Mouse (Mus musculus) intestine, embryonic 15.5 days (tissue): ENCODE results near the gene Prr23a2. TPM values are rescaled to one million over a fixed set of nuclear protein-coding genes. Genes with fewer than 3 reads are reported as not detected.
A peak's percentile ranks its signal among the peaks of the same experiment; 100 is the strongest.
"Not testable (repeated sequence)": the region's sequence is repeated elsewhere in the genome, so short reads cannot be mapped to it uniquely, and the experiment has no call there.

Source experiments
- ATAC-seq: fragments of 200-750 bp; cut with Nextera tagmentation; 2 replicates; pipeline ENCODE4 v1.8.0; 2017; ENCODE audit warnings: moderate TSS enrichment, moderate library complexity
- H3K27ac ChIP-seq: fragments of 300-500 bp; sonication (generic); 2 replicates; pipeline ENCODE4 v1.5.1; 2015; ENCODE audit warnings: mild to moderate bottlenecking, inconsistent platforms
- H3K27me3 ChIP-seq: fragments of 300-500 bp; sonication (generic); replicated peaks from 2 replicates; pipeline ENCODE4 v1.6.1; 2015; ENCODE audit warnings: inconsistent platforms
- H3K36me3 ChIP-seq: fragments of 300-500 bp; sonication (generic); 2 replicates; pipeline ENCODE4 v1.6.1; 2015; ENCODE audit warnings: inconsistent platforms
- H3K4me1 ChIP-seq: fragments of 300-500 bp; sonication (generic); replicated peaks from 2 replicates; pipeline ENCODE4 v1.6.1; 2015; ENCODE audit warnings: inconsistent platforms
- H3K4me2 ChIP-seq: fragments of 300-500 bp; sonication (generic); replicated peaks from 2 replicates; pipeline ENCODE4 v1.6.1; 2015; ENCODE audit warnings: mild to moderate bottlenecking, inconsistent platforms
- H3K4me3 ChIP-seq: fragments of 300-500 bp; sonication (generic); replicated peaks from 2 replicates; pipeline ENCODE4 v1.5.1; 2015; ENCODE audit warnings: inconsistent platforms
- H3K9ac ChIP-seq: fragments of 300-500 bp; sonication (generic); 2 replicates; pipeline ENCODE4 v1.6.1; 2015; ENCODE audit warnings: inconsistent platforms
- H3K9me3 ChIP-seq: fragments of 300-500 bp; sonication (generic); 2 replicates; pipeline ENCODE4 v1.6.1; 2016; ENCODE audit warnings: inconsistent platforms
- WGBS: fragments of 180-500 bp; shearing (Covaris S2); methylation state at CpG from one replicate; pipeline ENCODE4 v1.1.7; 2015; 5-methylcytosine and 5-hydroxymethylcytosine counted together
- polyA plus RNA-seq: library from polyadenylated mRNA; unstranded; fragments of >200 nt; fragmentation: Nextera tagmentation; extraction: Ambion mirVana; gene quantifications from 2 replicates; pipeline ENCODE4 v1.2.1, GENCODE M21; 2015

The Prr23a2 gene
- not detected in 2 replicates for polyA plus RNA-seq

DNA sequence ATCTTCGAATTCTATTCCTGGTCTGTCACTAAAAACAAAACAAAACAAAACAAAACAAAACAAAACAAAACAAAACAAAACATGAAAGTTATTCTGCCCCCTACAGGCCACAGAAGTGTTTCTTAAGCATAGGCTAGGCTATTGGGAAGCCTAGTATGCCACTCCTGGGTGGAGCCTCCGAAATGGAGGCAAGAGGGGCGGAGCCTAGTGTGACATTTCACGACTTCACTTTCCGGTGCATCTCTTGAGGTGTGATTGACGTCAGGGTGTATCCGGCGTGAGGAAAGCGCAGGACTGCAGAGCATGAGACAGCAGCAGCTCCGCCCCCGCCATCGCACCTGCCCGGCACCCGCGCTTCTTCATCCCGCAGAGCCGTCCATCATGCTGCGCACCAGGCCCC is at the start of gene Prr23a2:
Gene Prr23a2 (plus strand): TSS at position 285 of the 400 bp plus-strand sequence.
- 72% methylated on average over 18 of the region's 18 CpGs for whole genome bisulfite sequencing
- Histone ChIP-seq H3K4me1 (no peaks in the 10 kb centered on the region), H3K9ac (no peak within 1 kb of the TSS), H3K36me3 (no peaks in the 10 kb centered on the region), H3K4me2 (no peak within 1 kb of the TSS), H3K9me3 (no peaks in the 10 kb centered on the region), H3K27ac (no peak within 1 kb of the TSS), H3K27me3 (no peaks in the 10 kb centered on the region), H3K4me3 (no peak within 1 kb of the TSS)
- no peak for ATAC-seq

DNA sequence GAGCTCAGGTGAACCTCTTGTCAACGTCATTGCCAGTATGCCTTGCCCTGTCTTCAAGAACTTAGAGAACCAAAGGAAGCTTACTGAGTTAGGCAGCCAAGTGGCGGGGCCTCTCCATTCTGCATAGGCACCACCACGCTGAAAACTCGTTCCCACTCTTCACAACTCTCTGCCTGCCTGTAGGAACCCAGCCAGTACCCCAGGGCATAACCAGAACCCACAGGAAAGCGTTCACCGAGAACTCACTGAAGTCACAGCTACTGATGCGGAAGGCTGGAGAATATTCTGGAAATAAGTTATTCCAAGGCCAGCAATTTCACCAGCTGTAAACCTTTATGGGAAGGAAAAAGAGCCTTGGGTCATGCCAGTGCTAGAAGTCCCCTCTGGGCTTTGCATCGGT is 48.7 kb upstream of the Prr23a2 start:
- H3K36me3 ChIP-seq = no peaks in the 10 kb centered on the region
- H3K27me3 ChIP-seq = no peaks in the 10 kb centered on the region
- H3K4me2 ChIP-seq = no peak overlapping the region
- no peak overlapping the region for H3K4me3 ChIP-seq
- ATAC-seq = no peak
- H3K9ac ChIP-seq = no peak overlapping the region
- H3K4me1 ChIP-seq = no peaks in the 10 kb centered on the region
- 88% methylated on average over 8 of the region's 8 CpGs for WGBS
- no peaks in the 10 kb centered on the region for H3K9me3 ChIP-seq
- no peak overlapping the region for H3K27ac ChIP-seq

DNA sequence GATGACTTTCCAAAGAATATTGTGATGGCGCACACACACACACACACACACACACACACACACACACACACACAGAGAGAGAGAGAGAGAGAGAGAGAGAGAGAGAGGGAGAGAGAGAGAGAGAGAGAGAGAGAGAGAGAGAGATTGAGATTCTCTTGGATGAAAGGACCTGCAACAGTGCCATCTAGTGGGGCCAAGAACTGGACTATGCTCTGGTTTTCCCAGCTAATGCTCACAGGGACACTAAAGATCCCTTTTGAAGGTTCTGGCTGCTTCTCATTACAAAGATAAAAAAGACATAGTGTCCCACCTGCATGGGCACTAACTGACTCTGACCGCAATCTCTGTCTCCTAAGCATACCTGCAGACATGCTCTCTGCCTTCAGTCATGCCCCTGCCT is 46.8 kb upstream of the Prr23a2 start:
- H3K4me3 ChIP-seq, H3K27me3 ChIP-seq, H3K9ac ChIP-seq, H3K36me3 ChIP-seq, ATAC-seq, H3K9me3 ChIP-seq, H3K4me1 ChIP-seq, H3K4me2 ChIP-seq, H3K27ac ChIP-seq: not testable (repeated sequence)
- 57% methylated on average over 2 of the region's 2 CpGs for WGBS

DNA sequence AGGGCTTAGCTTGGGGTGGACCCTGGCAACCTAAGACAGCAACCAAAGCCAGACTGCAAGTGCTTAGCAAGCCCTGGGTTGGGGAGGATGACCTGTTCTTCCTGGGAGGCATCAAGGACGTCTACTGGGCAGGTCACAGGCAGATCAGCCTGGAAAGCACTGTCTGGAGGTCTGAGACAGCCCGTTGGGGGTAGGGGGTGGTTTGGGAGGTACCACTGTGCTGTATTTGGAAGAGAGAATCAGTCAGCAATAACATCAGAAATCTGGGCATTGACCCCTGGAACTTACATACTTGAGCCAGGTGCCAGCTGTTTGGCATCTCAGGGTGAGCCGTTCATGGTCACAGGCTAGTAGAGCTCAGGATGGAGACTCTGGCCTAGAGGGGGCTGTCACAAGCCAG is 40.2 kb upstream of the Prr23a2 start:
- H3K27me3 ChIP-seq = no peaks in the 10 kb centered on the region
- no peak overlapping the region for H3K4me3 ChIP-seq
- no peaks in the 10 kb centered on the region for H3K4me1 ChIP-seq
- no peak for ATAC-seq
- H3K4me2 ChIP-seq = no peak overlapping the region
- no peak overlapping the region for H3K27ac ChIP-seq
- H3K9ac ChIP-seq = no peak overlapping the region
- no peaks in the 10 kb centered on the region for H3K9me3 ChIP-seq
- no peaks in the 10 kb centered on the region for H3K36me3 ChIP-seq
- 69% methylated on average over 3 of the region's 3 CpGs for WGBS

DNA sequence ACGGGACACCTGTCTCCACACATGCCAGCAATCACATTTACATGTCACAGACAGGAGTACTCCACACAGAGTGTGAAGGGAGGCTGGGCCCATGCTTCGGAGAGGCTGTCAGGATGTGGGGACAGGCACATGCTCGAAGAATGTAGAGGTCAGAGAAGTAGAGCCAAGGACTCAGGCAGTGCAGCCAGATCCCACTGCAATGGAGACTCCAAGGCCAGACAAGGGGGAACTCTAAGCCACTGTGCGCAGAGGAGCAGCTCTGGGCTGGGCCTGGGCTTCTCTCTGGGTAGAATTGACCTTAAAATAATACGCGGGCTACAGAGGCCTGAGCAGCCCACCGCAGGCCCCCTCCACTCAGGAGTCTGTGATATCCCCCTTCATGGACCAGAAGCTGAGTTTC is 38.7 kb upstream of the Prr23a2 start:
- Histone ChIP-seq H3K4me2 (no peak overlapping the region), H3K27me3 (no peaks in the 10 kb centered on the region), H3K27ac (no peak overlapping the region), H3K4me3 (no peak overlapping the region), H3K36me3 (no peaks in the 10 kb centered on the region), H3K9ac (no peak overlapping the region), H3K4me1 (no peaks in the 10 kb centered on the region), H3K9me3 (no peaks in the 10 kb centered on the region)
- WGBS = 79% methylated on average over 7 of the region's 7 CpGs
- no peak for ATAC-seq

DNA sequence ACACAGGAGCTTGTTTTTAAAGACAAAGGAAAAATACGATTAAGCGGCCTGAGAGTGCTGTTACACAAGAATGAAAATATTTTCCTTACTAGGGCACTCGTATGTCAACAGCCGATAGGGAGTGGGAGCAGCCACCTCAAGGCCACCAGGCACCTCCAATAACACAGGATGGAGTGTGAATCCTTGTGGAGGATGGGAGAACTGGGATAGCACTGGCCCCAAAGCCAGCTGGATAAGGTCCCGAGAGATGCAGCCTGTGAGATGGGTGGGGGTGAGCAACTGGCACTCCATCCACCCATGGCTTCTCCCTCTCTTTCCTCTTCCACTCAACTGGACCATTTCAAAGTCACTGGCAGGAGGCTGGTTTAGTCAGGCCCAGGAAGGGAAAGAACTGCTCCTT is 37.3 kb upstream of the Prr23a2 start:
- Histone ChIP-seq H3K36me3 (no peaks in the 10 kb centered on the region), H3K9ac (no peak overlapping the region), H3K4me2 (no peak overlapping the region), H3K4me1 (no peaks in the 10 kb centered on the region), H3K9me3 (no peaks in the 10 kb centered on the region), H3K27ac (no peak overlapping the region), H3K27me3 (no peaks in the 10 kb centered on the region), H3K4me3 (no peak overlapping the region)
- 75% methylated on average over 5 of the region's 5 CpGs for WGBS
- ATAC-seq = no peak

GRCm38 (mm10) chr9:98819481-98819880 is 36.8 kb upstream of the Prr23a2 start:
- no peaks in the 10 kb centered on the region for H3K36me3 ChIP-seq
- H3K4me3 ChIP-seq = no peak overlapping the region
- H3K27me3 ChIP-seq = no peaks in the 10 kb centered on the region
- no peaks in the 10 kb centered on the region for H3K9me3 ChIP-seq
- H3K9ac ChIP-seq = no peak overlapping the region
- no peaks in the 10 kb centered on the region for H3K4me1 ChIP-seq
- H3K27ac ChIP-seq = no peak overlapping the region
- WGBS = 86% methylated on average over 2 of the region's 2 CpGs
- no peak for ATAC-seq
- no peak overlapping the region for H3K4me2 ChIP-seq

DNA sequence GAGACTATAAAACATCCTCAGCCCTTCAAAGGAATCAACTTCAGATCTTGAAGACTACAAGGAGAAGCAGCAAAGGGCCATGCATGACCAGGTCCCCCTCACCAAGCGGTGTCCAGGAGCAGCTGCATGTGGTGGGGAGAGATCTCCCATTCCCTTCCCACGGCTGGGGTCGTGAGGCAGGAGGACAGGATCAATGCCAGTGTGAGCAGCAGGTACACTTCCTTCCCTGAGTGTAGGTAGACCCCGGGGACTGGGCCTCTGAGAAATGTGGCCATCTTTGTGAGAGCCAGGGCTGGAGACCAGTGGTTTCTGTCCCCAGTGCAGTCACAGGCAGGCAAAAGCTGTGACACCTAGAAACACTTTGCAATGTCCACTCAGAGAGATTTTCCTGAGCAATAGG is 35.8 kb upstream of the Prr23a2 start:
- 88% methylated on average over 4 of the region's 4 CpGs for WGBS
- H3K36me3 ChIP-seq = no peaks in the 10 kb centered on the region
- H3K4me1 ChIP-seq = no peaks in the 10 kb centered on the region
- H3K27ac ChIP-seq = no peak overlapping the region
- no peak overlapping the region for H3K4me3 ChIP-seq
- no peaks in the 10 kb centered on the region for H3K27me3 ChIP-seq
- H3K9ac ChIP-seq = no peak overlapping the region
- ATAC-seq = no peak
- no peaks in the 10 kb centered on the region for H3K9me3 ChIP-seq
- H3K4me2 ChIP-seq = no peak overlapping the region

GRCm38 (mm10) chr9:98821067-98821466 is 35.2 kb upstream of the Prr23a2 start:
- no peak overlapping the region for H3K4me3 ChIP-seq
- no peaks in the 10 kb centered on the region for H3K27me3 ChIP-seq
- no peak overlapping the region for H3K4me2 ChIP-seq
- ATAC-seq = no peak
- H3K27ac ChIP-seq = no peak overlapping the region
- H3K4me1 ChIP-seq = no peaks in the 10 kb centered on the region
- H3K9ac ChIP-seq = no peak overlapping the region
- no peaks in the 10 kb centered on the region for H3K9me3 ChIP-seq
- no peaks in the 10 kb centered on the region for H3K36me3 ChIP-seq

DNA sequence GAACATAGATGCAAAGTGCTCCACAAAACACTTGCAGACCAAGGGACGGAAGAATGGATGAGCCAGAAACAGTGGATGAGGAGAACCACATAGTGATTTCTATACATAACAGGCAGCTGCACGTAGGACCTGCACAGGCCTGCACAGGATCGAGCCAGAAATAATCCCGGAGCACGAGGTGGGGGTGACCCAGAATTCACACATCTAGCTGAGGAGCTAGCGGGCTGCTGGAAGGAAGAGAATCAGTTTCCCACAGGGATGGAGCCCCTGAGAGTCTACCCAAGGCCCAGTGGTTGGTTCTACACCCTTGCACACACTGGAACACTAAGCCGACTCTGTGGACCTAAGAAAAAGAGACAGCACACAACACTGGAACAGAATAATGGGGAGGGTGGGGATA is 32.5 kb upstream of the Prr23a2 start:
- no peaks in the 10 kb centered on the region for H3K4me1 ChIP-seq
- ATAC-seq = no peak
- no peaks in the 10 kb centered on the region for H3K27me3 ChIP-seq
- H3K9me3 ChIP-seq = no peaks in the 10 kb centered on the region
- 91% methylated on average over 7 of the region's 7 CpGs for WGBS
- no peak overlapping the region for H3K4me2 ChIP-seq
- no peaks in the 10 kb centered on the region for H3K36me3 ChIP-seq
- H3K9ac ChIP-seq = no peak overlapping the region
- H3K27ac ChIP-seq = no peak overlapping the region
- H3K4me3 ChIP-seq = no peak overlapping the region

GRCm38 (mm10) chr9:98829508-98829907 is 26.8 kb upstream of the Prr23a2 start:
- no peaks in the 10 kb centered on the region for H3K4me1 ChIP-seq
- H3K27me3 ChIP-seq = no peaks in the 10 kb centered on the region
- no peak for ATAC-seq

GRCm38 (mm10) chr9:98837537-98838074 is 18.7 kb upstream of the Prr23a2 start:
- no peak overlapping the region for H3K4me2 ChIP-seq
- no peaks in the 10 kb centered on the region for H3K4me1 ChIP-seq
- ATAC-seq = no peak
- H3K27me3 ChIP-seq = no peaks in the 10 kb centered on the region
- 72% methylated on average over 7 of the region's 7 CpGs for WGBS
- H3K9me3 ChIP-seq = no peaks in the 10 kb centered on the region
- H3K4me3 ChIP-seq = no peak overlapping the region
- no peaks in the 10 kb centered on the region for H3K36me3 ChIP-seq
- no peak overlapping the region for H3K9ac ChIP-seq
- no peak overlapping the region for H3K27ac ChIP-seq

More at GRCm38 (mm10) chr9:98829508-98829907, 26.8 kb upstream of the Prr23a2 start:
- no peak overlapping the region for H3K4me2 ChIP-seq
- no peak overlapping the region for H3K4me3 ChIP-seq
- no peaks in the 10 kb centered on the region for H3K36me3 ChIP-seq
- H3K9ac ChIP-seq = no peak overlapping the region
- no peak overlapping the region for H3K27ac ChIP-seq
- 48% methylated on average over 5 of the region's 5 CpGs for WGBS
- H3K9me3 ChIP-seq = no peaks in the 10 kb centered on the region

DNA sequence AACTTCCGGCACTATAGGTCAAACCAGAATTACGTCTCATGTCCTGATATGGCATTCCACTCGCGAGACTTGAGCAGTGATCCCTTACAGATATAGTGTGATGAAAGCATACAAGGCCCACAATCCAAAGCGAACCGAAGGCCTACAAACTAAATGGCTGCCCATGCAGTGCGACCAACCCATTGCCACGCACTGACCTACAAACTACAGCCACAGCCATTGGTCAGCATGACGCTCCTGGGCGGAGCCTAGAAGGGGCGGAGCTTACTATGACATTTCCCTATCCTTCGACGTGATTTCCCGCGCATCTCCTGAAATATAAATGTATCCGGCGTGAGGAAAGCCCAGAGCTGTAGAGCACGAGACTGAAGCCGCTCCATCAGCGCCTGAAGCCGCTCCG is 14.2 kb upstream of the Prr23a2 start, which contains the start of gene Prr23a1:
Gene Prr23a1 (plus strand): TSS at position 387 of the 400 bp plus-strand sequence.
- no peaks in the 10 kb centered on the region for H3K36me3 ChIP-seq
- ATAC-seq = no peak
- peak within 1 kb of the TSS; percentile 28; the same call in 1 of the 2 replicates for H3K4me2 ChIP-seq
- H3K27ac ChIP-seq = no peak within 1 kb of the TSS
- H3K27me3 ChIP-seq = no peaks in the 10 kb centered on the region
- no peak within 1 kb of the TSS for H3K4me3 ChIP-seq
- H3K9ac ChIP-seq = no peak within 1 kb of the TSS
- H3K4me1 ChIP-seq = no peaks in the 10 kb centered on the region
- WGBS = 60% methylated on average over 22 of the region's 22 CpGs
- no peaks in the 10 kb centered on the region for H3K9me3 ChIP-seq
